Comparison of ENCODE assay signal across 18 mouse cellular contexts in the genomic region with DNA sequence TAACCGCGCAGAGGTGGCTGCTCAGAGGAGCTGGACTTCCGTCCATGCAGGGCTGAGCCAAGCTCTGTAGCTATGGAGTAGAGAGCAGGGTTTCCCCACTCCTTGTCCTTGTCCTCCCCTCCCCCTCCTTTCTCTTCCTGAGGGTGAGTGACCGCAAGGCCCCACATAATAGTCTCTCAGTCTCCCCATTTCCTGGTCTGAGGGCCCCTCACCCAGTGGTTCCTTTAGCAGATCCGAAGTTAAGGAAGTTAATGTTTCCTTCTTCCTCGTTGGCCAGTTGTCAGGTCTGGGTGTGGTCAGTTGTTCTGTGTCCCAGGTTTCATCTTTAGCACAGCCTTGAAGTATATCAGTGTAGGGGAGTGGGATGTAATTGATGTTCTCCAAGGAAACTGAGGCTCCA. TPM values are rescaled to one million over a fixed set of nuclear protein-coding genes. Genes with fewer than 3 reads are reported as not detected.
DNase-seq lines count a peak whose midpoint lies in the region; ATAC-seq and TF ChIP-seq lines count a peak whose summit lies in the region.
"Had no signal": no experiment of that assay in that cellular context is flagged by ENCODE, and none has a peak within 500 bp of the region (broad histone marks: within the 10 kb centered on the region; RNA-seq: fewer than 3 reads in every experiment).

No protein-coding gene starts in this region.

- no peaks in the 10 kb centered on the region for H3K4me1 ChIP-seq in kidney, adult 2 months (ENCODE audit: control insufficient read depth, insufficient read depth, low read length)
- H3K4me1 ChIP-seq: neural tube, embryonic 13.5 days had no signal

- TF ChIP-seq POLR2A in kidney, adult 2 months (IDR thresholded peaks at IDR 0.05; ENCODE audit: low read depth, low read length): no peak

- no peak overlapping the region for H3K27ac ChIP-seq in kidney, adult 2 months (ENCODE audit: insufficient read depth, low read depth, low read length)
- no peak overlapping the region for H3K27ac ChIP-seq in left cerebral cortex, adult 2 months
- H3K27ac ChIP-seq: heart, embryonic 15.5 days; limb, embryonic 12.5 days; macrophage; neural tube, embryonic 13.5 days; stomach, embryonic 15.5 days had no signal

- no peak overlapping the region for H3K4me3 ChIP-seq in kidney, adult 2 months (ENCODE audit: insufficient read depth, low read depth, low read length)
- no peak overlapping the region for H3K4me3 ChIP-seq in left cerebral cortex, adult 2 months
- H3K4me3 ChIP-seq: heart, embryonic 15.5 days; limb, embryonic 12.5 days; neural tube, embryonic 13.5 days; stomach, embryonic 15.5 days had no signal

- no peak for TF ChIP-seq CTCF in kidney, adult 2 months (conservative IDR thresholded peaks at IDR 0.05; ENCODE audit: insufficient read depth, insufficient read length, low read depth, low read length)
- no peak for TF ChIP-seq CTCF in left cerebral cortex, adult 2 months (IDR thresholded peaks at IDR 0.05)

- intact Hi-C loops in left cerebral cortex, adult 2 months (cut with DNase I): no loop called here

- H3K27me3 ChIP-seq in kidney, adult 2 months (replicated peaks; ENCODE audit: control insufficient read depth, insufficient read depth, low read length): no peaks in the 10 kb centered on the region
- H3K27me3 ChIP-seq: heart, embryonic 15.5 days; limb, embryonic 12.5 days; neural tube, embryonic 13.5 days; stomach, embryonic 15.5 days had no signal

- no peaks in the 10 kb centered on the region for H3K36me3 ChIP-seq in kidney, adult 2 months (ENCODE audit: control insufficient read depth, insufficient read depth, low read length)

- 66% methylated on average over 6 of the region's 6 CpGs for WGBS in kidney, adult 2 months

- ATAC-seq in granulocyte monocyte progenitor cell, adult 5-6 weeks (replicated peaks; ENCODE audit: poor library complexity, severe bottlenecking): peak; percentile 88
- ATAC-seq in megakaryocyte, adult 5-6 weeks (ENCODE audit: poor library complexity, severe bottlenecking): peak; percentile 68
- ATAC-seq: midbrain, embryonic 16.5 days had no signal

- peak; percentile 11 for DNase-seq in kidney, adult 2 months
- DNase-seq in kidney, adult 11 months: no peak
- peak; percentile 80 for DNase-seq in 416B (ENCODE audit: low read depth)
- DNase-seq in gastrocnemius, adult 8-10 months (ENCODE audit: low spot score in 2 of 2): no peak
- no peak for DNase-seq in left cerebral cortex, adult 2 months (ENCODE audit: extremely low spot score in 1 of 2, low spot score in 2 of 2)
- DNase-seq: B cell, adult 2 months; cerebellum, adult 11 months; cerebellum, postnatal 36 days; spleen, adult 18-20 months; thymus, postnatal 25 days had no signal

RNA-seq across cellular contexts. Expression of a gene that starts 17.5 kb away (rescaled TPM):
- polyA plus RNA-seq in kidney, adult 2 months (2012; rRNA removed): 15.0 and 18.5 TPM in 2 replicates
- 57.7 and 58.1 TPM in 2 replicates for total RNA-seq in granulocyte monocyte progenitor cell, adult 5-6 weeks (2014; fragmentation: Nextera tagmentation)
- 40.5 and 45.5 TPM in 2 replicates for total RNA-seq in granulocyte monocyte progenitor cell, adult 5-6 weeks (2017)
- total RNA-seq in megakaryocyte, adult 5-6 weeks (2015): 108 and 121 TPM in 2 replicates
- 70.7 and 84.8 TPM in 2 replicates for total RNA-seq in megakaryocyte, adult 5-6 weeks (2017)
- 1 to 10 TPM; 4.5 to 7.0 (median 5.8) TPM for total RNA-seq in gastrocnemius, adult 8-10 months (2022)
- 1 to 10 TPM; 3.4 to 3.9 TPM for total RNA-seq in left cerebral cortex, adult 2 months (2021)

RNA-seq across cellular contexts. Expression of a gene that starts 20.1 kb away (rescaled TPM):
- 13.0 and 27.9 TPM in 2 replicates for polyA plus RNA-seq in kidney, adult 2 months (2012; rRNA removed)
- 1.1 TPM in 1 of 2 replicates, not detected in the other for total RNA-seq in granulocyte monocyte progenitor cell, adult 5-6 weeks (2014; fragmentation: Nextera tagmentation)
- 0.21 and 0.43 TPM in 2 replicates for total RNA-seq in granulocyte monocyte progenitor cell, adult 5-6 weeks (2017)
- 4.8 and 6.0 TPM in 2 replicates for total RNA-seq in megakaryocyte, adult 5-6 weeks (2015)
- total RNA-seq in megakaryocyte, adult 5-6 weeks (2017): 1.2 and 3.4 TPM in 2 replicates
- 1 to 10 TPM; 2.5 to 4.2 (median 3.0) TPM for total RNA-seq in gastrocnemius, adult 8-10 months (2022)
- 1 to 10 TPM; 3.9 TPM for total RNA-seq in left cerebral cortex, adult 2 months (2021)

RNA-seq across cellular contexts. Expression of a gene that starts 20.1 kb away (rescaled TPM):
- polyA plus RNA-seq in kidney, adult 2 months (2012; rRNA removed): 24.8 and 28.8 TPM in 2 replicates
- 4.3 and 5.2 TPM in 2 replicates for total RNA-seq in granulocyte monocyte progenitor cell, adult 5-6 weeks (2014; fragmentation: Nextera tagmentation)
- total RNA-seq in granulocyte monocyte progenitor cell, adult 5-6 weeks (2017): 2.7 and 4.1 TPM in 2 replicates
- total RNA-seq in megakaryocyte, adult 5-6 weeks (2015): 12.9 and 15.0 TPM in 2 replicates
- 12.9 and 15.8 TPM in 2 replicates for total RNA-seq in megakaryocyte, adult 5-6 weeks (2017)
- 1 to 10 TPM; 2.3 to 3.8 (median 2.7) TPM for total RNA-seq in gastrocnemius, adult 8-10 months (2022)
- total RNA-seq in left cerebral cortex, adult 2 months (2021): 1 to 10 TPM; 4.6 to 5.0 TPM

Comparison
In these comparisons a context has a peak if more than half of its experiments do, and no peak if none do; other contexts are left out.
1. DNase-seq: peak in kidney, adult 2 months (single experiment) and 416B (single experiment); none in kidney, adult 11 months (single experiment), gastrocnemius, adult 8-10 months (0 of 2) and left cerebral cortex, adult 2 months (0 of 2).
2. RNA of a gene that starts 17.5 kb away (total RNA-seq): 70.7 to 121 TPM in megakaryocyte, adult 5-6 weeks and 40.5 to 58.1 TPM in granulocyte monocyte progenitor cell, adult 5-6 weeks; 4.5 to 7.0 TPM in gastrocnemius, adult 8-10 months and 3.4 to 3.9 TPM in left cerebral cortex, adult 2 months; every median in the first group is over 4 times any median in the second.